Mouse (Mus musculus) CD4-positive, CD25-positive, alpha-beta regulatory T cell, adult 4 months (primary cell): ENCODE data around the gene Tle4. TPM values are rescaled to one million over a fixed set of nuclear protein-coding genes. Genes with fewer than 3 reads are reported as not detected.

Experiments used
- ATAC-seq: one replicate; pipeline ENCODE4 v1.8.0; 2017
- polyA plus RNA-seq, 2 experiments: library from polyadenylated mRNA; unstranded; fragments of 100-300 nt; shearing (Covaris generic); gene quantifications; one replicate each; pipeline ENCODE4 v1.2.1; 2017

Gene Tle4
- polyA plus RNA-seq, 2 experiments from 2014 or later, result 7.8 to 13.6 TPM

DNA sequence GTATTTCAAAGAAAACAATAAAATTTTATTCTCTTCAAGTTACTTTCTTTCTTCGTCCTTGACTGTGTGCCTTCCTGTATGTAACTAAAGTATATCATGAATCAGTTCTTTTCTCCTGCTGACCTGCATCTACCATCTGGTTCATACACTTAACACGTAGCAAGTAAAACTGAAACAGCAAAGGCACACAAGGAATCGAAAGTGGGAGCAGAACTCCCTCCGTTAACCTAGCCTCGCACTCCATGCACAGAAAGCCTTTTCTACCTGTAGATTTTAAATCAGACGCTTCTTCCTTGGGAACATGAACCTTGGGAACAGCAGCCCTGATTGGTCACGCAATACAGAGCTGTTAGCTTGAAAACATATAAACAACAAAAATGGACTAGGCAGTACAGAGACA lies 78.7 kb downstream of the Tle4 start:
- ATAC-seq, result no peak

DNA sequence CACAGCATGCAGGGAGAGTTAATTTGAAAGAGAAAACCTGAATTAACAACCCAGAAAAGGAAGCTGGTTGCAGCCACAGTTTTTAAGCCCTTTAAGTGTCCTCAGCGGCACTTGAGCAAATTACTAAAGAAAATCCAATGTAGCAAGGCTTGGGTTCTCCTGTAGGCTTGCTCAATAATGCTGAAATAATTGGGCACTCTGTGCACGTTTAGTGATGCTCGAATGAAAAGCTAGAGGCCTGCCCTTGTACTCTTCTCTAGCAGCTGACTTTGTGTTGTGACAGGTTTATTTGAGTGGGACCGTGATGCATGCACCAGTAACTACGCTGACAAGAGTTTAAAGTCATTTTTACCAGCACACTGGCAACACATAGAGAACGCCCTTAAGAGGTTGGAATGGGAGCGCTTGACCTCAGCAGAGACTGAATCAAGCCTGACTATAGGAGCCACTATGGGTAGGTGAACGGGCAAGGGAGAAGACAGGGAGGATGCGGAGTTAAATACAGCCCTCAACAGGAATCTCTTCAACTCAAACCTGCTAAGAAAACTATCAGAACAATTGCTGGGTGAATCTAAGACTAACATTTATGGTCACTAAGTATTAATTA lies 79.3 kb downstream of the Tle4 start:
- ATAC-seq, result no peak

DNA sequence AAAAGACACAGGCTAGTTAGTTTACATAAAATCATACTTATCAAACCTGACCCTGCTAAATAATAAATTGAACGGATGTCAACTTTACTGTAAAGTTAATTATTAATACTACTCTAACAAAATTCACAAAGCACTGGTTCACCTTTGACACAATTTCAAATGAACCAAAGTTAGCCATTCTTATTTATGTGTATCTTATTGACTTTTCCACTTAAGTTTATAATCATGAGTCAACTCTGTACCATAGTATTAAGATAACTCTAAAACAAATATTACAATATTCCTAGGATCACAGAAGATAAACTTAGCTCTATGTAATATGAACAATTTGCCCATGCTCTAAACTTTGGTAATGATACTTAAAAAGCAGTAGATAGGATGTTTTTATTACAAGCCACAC lies 81.4 kb downstream of the Tle4 start:
- no peak for ATAC-seq

DNA sequence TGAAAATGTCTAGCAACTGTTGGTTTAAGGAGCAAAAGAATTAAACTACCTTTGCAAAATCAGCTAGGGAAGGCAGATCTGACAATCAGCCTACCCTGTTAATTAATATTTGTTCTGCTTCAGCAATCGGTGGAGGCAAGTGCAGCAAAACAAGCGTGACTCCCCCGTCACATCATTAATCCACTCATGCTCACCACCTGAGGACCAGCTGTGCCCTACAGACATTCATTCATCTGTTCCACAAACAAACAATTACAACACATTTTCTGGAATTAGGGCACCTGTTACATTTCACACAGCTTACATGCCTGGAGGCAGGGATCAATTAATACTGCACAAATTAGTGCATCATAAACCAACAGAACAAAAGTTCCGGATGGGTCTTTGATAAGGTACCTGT lies 89.0 kb downstream of the Tle4 start:
- ATAC-seq, result no peak

DNA sequence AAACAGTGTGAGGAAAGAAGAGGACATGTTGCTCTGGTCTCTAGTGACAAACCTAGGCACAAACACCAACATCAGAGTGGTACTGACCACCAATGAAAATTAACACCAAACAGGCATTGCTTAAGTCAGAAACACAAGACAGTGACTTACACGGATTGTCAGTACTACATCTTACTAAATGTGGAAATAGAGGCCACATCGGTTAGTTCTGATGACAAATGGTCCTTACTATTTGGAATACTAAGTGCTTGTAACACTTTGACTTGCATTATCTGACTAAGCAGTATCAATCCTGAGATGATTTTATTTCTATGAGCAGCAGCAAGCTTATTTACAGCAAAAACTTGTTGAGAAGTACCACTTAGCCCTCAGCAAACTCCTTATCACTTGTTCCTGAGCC lies 89.9 kb downstream of the Tle4 start:
- ATAC-seq, result no peak

DNA sequence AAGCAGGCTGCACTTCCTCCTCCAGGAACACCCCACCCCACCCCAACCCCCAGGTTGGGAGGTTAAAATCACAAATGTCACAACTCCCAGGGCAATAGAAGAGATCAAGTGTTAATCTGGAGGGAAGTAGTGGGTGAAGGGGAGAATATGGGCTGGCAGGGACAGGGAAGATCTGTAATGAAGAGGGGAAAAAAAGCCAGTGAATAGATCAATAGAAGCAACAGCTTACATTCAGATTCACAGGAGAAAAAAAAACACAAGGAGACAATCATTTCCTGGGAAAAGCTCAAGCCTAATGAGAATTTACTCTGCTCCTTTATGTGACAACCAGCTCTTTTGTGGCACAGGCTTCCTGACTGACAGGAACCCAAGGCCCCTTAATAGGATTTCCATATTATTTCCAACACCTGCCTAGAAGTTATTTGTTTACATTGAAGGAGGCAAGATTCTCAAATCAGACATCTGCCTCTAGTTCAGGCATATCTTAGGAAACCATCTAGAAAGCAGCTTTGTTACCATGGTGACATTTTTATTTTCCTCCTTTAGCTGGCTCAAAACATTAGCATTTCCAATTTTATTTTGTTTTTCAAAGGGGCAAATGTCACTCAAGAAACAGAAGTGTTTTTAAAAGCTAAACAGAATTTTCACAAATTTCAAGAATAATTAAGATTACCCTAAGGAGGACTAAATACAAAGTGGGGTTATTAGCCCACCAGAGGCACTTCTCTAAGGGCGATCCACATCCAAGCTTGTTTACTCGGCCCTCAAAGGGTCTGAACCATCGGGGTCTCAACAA lies 90.8 kb downstream of the Tle4 start:
- ATAC-seq, result no peak

DNA sequence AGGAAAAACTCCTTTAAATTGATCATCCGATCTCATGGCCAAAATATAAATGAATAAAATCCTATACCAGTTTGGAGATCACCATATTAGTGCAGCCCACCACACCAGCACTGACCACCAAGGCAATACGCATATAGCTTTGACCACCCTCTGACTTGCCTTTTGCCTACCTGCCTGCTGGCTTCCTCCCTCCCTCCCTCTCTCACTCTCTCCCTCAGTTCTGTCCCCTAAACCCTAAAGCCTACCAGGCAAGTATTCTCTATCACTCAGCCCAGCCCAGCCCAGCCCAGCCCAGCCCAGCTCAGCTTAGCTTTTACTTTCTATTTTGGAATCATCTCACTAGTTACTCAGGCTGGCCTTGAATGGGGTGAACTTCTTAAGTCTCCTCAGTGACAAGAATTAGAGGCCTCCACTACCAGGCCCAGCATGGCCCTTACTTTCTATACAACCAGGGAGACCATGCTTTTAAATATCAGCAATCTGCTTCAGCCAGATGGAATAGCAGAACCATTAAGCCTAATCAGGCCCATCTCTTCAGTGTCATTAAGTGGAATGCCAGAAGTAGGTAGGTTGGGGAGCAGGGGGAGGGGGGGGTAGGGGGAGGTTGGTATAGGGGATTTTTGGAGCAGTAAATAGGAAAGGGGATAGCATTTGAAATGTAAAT lies 91.8 kb downstream of the Tle4 start:
- no peak for ATAC-seq

DNA sequence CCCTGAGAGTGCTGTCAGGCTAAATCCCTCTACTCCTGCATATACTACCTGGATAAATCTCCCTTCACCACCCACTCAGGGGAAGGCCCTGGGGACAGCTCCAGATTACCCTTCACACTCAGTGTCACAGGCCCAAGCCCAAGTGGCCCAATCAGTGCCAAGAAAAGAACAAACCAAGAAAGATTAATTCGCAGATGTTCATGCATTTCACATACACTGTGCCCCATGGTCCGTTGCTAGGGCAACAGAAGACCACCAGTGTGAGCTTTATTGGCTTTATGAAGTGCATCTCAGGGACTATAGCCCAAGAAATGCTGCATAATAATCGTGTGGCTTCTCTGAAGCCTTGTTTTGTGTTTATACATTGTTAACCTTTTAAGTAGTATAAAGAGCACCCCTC lies 92.5 kb downstream of the Tle4 start:
- no peak for ATAC-seq

DNA sequence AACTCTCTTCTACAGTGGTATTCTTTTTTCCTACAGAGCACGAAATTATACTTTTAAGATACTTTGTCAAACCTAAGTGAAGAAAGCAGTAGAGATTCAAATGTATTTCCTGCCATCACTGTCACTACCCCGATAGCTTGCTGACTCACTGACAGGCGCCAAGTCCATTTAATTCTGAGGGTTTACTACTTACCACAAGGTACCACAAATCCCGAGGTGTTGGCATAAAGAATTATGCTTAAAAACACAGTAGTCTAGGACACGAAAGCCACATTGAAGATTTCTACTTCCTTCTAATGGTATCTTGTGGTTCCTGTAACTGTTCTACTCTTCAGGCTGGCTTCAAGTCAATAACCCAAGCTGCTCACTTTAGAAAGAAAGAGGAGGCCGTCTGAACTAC lies 94.0 kb downstream of the Tle4 start:
- peak; percentile 29 for ATAC-seq

DNA sequence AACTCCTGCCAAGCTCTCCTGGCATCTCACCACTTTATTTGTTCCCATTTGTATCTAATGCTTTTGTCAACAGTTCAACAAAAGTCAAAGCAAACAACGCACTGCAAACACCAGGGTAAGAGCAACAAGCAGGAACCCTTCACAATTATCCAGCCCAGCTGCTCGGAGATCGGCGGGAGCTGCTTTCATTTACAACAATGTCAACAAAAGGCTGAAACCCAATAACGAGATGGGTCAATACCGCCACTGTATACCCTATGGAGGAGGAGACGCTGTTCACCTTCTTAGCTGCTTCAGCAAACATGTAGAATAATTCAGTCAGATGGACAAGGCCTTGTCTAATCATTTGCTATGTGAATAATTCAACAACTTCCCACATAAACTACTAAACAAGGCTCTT lies 95.6 kb downstream of the Tle4 start:
- no peak for ATAC-seq

DNA sequence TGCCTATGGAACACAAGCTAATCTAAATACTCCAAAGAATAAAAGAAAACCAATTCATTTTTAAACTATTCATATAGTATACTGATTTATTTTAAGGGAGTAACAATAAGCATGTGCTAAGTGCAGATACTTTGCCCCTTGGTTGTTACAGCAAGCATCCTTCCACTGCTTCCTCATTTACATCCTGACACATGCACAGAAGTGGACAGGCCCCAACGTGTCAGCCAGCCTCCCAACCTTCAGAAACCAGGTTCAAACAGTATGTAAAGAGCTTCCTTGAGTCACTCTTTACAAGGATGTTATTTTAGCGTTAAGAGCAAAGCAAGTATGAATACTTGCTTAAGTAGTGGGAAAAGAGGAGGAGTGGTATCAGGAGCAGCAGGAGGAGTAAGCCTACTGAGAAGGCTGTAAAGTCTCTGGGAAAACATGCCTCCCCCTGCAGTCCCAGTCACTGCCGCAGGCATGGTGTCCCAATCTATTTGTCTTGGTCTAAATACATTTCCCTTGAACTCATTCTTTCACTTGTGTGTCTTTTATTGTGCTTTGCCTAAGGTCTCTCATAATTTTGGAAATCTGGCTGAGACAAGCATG lies 97.9 kb downstream of the Tle4 start:
- ATAC-seq, result no peak

DNA sequence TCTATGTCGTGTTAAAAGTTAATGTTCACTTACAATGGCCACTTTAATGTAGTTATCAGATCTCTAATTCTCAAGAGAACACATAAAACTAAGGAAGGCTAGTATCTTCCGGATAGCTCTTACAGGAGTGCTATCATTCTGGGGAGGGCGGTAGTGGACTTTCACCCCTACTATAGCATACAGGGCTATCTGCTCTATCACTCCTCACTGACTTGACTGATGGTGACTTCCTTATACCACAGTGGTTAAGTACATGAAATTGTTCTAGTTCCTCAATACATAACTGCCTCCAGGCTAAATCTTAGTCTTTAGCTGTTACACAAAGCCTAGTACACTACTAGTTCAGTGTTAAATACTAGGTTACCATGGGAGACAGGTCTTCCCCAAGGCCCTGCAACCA lies 104.8 kb downstream of the Tle4 start:
- no peak for ATAC-seq

DNA sequence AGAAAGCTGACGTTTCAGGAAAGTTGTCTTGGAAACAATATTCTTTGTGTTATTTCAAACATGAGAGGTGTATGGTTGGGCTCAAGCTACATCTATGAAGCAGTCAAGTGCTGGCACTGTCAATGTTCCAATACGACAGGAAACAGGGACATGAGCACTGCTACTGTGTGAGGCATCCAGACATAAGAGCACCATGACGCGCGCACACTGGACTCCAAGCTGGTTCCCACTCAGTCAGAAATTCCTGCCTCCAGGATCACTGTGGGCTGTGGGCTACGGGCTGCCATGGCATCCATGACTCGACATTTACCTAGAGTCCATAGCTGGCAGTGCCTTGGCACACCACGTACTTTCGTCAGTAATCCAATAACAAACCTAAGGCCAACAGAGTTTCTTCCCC lies 110.7 kb downstream of the Tle4 start:
- no peak for ATAC-seq

DNA sequence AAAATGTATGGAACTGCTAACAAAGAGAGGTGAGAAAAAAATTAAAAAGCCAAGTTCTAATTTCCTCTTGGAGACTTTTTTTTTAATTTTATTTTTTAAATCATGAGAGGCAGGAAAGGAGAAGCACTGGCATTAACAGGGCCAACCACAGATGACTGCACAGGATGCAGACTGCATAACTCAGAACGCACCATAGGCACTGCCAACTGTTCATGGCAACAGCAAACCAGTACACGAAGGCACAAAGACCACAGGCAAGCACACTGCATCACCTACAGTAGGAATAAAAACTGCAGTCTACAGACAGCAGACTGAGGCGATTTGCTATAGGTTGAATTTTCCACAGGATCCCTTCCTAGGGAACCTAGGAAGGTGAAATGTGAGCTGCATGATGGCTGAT lies 112.7 kb downstream of the Tle4 start:
- no peak for ATAC-seq

DNA sequence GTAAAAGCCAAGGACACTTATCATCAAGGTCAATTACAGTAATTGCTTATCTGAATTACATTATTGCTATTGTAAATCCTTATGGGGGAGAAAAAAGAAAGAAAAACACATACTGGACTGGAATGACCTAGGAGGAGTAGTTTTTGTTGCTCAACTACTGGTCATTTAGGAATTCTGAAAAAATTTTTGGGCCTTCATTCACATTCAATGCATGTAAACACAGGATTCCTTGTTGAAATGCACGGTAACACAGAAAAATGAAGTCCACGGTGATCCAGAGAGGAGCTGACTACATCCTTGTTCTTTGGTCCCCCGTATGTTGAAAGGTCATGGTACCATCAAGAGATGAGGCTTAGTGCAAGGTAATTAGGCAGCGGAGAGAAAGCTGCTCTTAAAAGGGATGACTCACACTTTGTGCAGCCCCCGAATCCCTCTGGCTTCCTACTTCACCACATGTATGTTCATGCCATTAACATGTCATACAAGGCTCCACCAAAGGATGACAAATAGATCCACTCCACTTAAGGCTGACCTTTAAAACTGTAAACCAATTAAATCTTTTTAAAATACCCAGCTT lies 115.2 kb downstream of the Tle4 start:
- no peak for ATAC-seq

DNA sequence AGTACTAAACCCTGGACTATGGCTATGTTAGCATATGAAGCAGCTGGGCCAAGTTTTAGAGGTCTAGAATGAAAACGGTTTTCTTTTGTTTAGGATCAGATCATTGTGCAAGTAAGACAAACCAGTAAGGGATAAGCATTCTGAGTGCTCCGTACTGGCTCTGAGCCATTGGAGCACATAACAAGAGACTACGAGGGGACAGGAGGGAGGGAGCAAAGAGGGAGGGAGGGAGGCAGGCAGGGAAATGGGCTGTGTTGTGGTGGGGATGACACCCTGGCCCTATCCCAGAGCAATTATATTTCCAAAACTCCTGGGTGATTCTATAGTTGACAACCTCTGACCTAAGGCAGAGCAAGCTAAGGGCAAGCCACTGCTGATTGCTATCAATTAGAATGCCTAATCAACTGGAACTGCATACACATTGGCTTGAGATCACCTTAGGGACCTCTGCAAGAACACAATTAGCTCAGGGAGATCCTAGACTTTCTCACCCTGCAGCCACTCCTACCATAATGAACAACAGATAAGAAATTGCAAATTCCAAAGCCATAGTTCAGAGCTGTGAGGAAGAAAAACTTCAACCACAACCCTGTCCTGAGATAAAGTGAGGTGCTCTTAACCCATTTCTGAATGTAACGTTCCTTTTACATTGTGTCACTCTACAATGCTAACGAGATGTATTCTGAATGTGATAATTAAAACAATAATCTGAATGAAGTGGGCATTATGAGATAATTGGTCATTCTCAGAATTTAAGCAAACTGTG lies 115.9 kb downstream of the Tle4 start:
- ATAC-seq, result no peak

DNA sequence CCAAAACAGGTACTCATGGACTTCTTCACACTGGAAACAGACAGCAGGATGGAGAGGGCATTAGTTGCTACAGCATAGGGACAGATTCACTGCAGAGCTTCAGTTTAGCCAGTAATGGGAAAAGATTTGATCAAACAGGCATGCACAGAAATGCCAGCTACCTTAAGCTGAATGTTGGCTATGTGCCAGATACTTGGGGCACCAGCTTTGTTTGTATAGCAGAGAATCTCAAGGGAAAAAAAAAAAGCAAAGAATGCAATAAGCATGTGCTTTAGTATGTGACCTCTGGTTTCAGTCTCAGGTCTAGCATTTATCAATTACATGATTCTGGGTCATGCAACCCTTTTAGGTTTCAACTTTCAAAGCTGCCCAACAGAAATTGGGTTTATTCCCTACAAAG lies 118.1 kb downstream of the Tle4 start:
- ATAC-seq, result no peak

DNA sequence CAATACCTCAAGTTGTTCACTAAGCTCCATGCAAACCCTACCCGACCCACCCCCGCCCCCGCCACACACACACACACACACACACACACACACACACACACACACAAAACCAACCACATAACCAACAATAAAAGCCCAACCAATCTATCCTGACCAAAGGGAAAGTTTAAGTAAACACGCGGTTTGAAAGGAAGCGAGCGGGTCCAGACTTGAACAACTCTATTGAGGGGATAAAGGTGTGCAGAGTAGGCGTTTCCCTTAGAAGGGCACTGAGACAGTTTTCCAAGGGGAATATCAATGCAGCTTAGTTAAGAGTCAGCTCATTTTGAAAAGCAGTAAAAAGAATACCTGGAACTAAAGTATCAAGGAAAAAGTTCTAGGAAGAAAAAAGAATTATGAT lies 128.5 kb downstream of the Tle4 start:
- ATAC-seq, result no peak

DNA sequence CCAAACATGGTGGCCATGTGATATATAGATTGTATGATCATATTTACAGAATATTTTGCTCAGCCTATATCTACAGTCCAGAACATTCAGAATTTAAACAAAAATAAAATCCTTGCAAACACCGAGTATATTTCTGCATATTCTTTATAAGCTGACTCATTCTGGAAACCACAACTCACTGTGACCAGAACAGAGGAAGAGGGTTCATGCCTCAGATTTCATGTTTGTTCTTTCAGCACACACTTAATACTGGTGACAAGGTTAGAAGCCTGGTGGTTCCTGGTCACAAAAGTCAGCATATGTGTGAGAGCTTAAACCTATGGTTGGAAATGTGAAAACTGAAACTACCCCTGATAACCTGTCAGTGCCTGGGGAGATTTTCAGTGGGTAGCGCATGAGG lies 129.1 kb downstream of the Tle4 start:
- ATAC-seq, result peak; percentile 60

DNA sequence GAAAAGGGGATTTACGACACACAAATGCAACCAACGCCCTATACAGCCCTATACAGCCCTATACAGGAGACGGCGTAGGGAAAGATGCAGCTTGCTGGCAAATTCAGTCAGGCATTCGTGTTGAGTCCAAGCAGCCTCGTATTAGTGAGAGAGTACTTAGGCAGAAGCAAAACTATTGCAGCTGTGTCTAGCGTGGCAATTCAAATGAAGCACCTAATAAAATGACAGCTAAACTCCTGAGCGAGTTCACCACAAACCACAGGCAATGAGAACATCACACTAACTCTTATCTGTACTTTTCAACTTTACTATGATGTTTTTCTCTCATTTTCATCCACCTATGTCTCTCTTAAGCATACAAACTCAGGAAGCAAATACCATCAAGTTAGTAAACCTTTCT lies 131.8 kb downstream of the Tle4 start:
- peak; percentile 75 for ATAC-seq

DNA sequence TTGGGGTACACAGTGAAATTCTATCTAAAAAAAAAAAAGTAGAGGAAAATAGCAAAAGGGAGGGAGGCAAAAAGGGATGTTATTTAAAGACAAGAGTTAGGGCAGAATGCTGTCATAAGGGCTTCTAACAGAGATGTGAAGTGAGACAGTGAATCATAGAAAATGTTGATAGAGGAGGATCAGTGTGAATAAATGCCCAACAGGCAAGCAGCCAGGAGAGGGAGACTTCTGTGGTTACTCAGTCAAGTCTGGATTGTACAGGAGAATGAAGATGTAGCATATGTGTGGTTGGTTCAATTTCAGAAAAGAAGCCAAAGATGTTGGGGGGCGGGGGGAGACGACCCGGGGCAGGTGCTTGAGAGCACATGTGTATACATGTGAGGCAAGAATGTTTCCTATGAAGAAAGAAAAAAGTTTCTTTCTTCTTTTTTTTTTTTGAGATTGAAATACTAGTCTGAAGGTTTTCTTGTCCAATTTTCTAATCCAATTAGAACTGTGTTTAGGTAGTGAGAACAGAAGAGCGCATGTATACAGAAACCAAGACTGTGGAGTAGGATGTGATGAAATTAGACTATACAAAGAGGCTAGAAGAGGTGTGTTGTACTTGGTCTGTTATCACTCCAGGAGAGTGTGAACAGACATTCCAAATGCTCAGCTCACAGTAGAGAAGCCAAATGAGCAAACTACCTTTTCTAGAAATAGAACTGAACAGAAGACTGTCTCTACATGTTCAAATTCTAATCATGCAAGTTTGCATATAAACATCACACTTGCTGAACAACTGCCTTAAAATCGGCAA lies 134.4 kb downstream of the Tle4 start:
- ATAC-seq, result no peak

DNA sequence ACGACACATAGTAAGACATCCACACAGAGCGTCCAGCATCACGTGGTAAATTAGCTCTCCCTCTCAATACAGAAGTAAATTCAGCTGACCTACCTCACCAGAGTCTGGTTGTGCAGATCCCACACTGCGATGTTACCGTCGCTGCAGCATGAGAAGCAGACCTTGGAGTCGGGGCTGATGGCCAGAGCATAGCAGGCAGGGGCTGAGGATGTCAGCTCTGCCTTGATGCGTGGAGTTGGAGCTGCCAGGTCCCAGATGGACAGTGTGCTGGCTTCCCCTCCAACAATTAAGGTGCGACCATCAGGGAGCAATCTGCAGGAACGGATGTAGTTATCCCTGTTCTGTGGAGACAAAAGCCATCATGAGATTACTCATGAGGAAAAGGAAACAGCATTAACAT lies 144.4 kb downstream of the Tle4 start:
- ATAC-seq, result no peak
